Mouse (Mus musculus) liver, adult 2 months (tissue): ENCODE data around the gene St3gal2. TPM values are rescaled to one million over a fixed set of nuclear protein-coding genes. Genes with fewer than 3 reads are reported as not detected.
A peak's percentile ranks its signal among the peaks of the same experiment; 100 is the strongest.

Experiments
- DNase-seq: peaks from one replicate; pipeline ENCODE4 v3.0.0-alpha.2; 2011; ENCODE audit warnings: low read depth, low spot score; ENCODE audit errors: extremely low read depth
- H3K27ac ChIP-seq: fragments of 200-500 bp; replicated peaks from 2 replicates; pipeline ENCODE4 v1.5.1; 2012; ENCODE audit warnings: low read depth, mild to moderate bottlenecking, control low read depth, inconsistent platforms, low read length; ENCODE audit not compliant: insufficient read depth
- H3K27me3 ChIP-seq: fragments of 200-500 bp; 2 replicates; pipeline ENCODE4 v1.6.1; 2012; ENCODE audit warnings: mild to moderate bottlenecking, moderate library complexity, low read length, inconsistent platforms; ENCODE audit not compliant: control insufficient read depth, insufficient read depth
- H3K36me3 ChIP-seq: fragments of 200-500 bp; 2 replicates; pipeline ENCODE4 v1.6.1; 2012; ENCODE audit warnings: low read length, inconsistent platforms; ENCODE audit not compliant: control insufficient read depth, insufficient read depth
- H3K4me1 ChIP-seq: fragments of 200-500 bp; 2 replicates; pipeline ENCODE4 v1.6.1; 2011; ENCODE audit warnings: low read length; ENCODE audit not compliant: control insufficient read depth, insufficient read depth
- H3K4me3 ChIP-seq: fragments of 200-500 bp; 2 replicates; pipeline ENCODE4 v1.5.1; 2011; ENCODE audit warnings: low read depth, mild to moderate bottlenecking, control low read depth, low read length, moderate library complexity; ENCODE audit not compliant: insufficient read depth
- H3K79me2 ChIP-seq: fragments of 200-500 bp; 2 replicates; pipeline ENCODE4 v1.6.1; 2012; ENCODE audit warnings: inconsistent platforms, mild to moderate bottlenecking, low read length, moderate library complexity; ENCODE audit not compliant: control insufficient read depth, insufficient read depth
- H3K9ac ChIP-seq: fragments of 200-500 bp; 2 replicates; pipeline ENCODE4 v1.6.1; 2012; ENCODE audit warnings: low read depth, mild to moderate bottlenecking, control low read depth, inconsistent platforms, low read length
- CTCF ChIP-seq: fragments of 200-500 bp; IDR thresholded peaks from 2 replicates; pipeline ENCODE4 v1.5.1; 2011; ENCODE audit warnings: low read depth, low read length, control low read depth
- POLR2A ChIP-seq: fragments of 200-500 bp; IDR thresholded peaks from 2 replicates; pipeline ENCODE4 v1.6.1; 2011; ENCODE audit warnings: low read length, control low read depth; ENCODE audit not compliant: insufficient read depth; ENCODE audit errors: extremely low read depth
- WGBS: fragments of 180-500 bp; shearing (Covaris S2); methylation state at CpG from one replicate; pipeline ENCODE4 v1.1.7; 2018; 5-methylcytosine and 5-hydroxymethylcytosine counted together
- polyA plus RNA-seq: library from polyadenylated mRNA; depleted of rRNA; stranded (reverse); fragments of >200 nt; gene quantifications from 2 replicates; pipeline ENCODE4 v1.2.3, GENCODE M21; 2012
- total RNA-seq: library from RNA; depleted of rRNA; stranded (reverse); fragments of >200 nt; gene quantifications from 2 replicates; pipeline ENCODE4 v1.2.3, GENCODE M21; 2014

Gene St3gal2
- total and polyA plus RNA-seq, 2 experiments, result 0.83 to 1.5 TPM

- no peaks in the 10 kb centered on the region for H3K4me1 ChIP-seq
- 57% methylated on average over 3 of the region's 3 CpGs for WGBS
- H3K27me3 ChIP-seq, result no peaks in the 10 kb centered on the region
- H3K79me2 ChIP-seq, result no peaks in the 10 kb centered on the region
- TF ChIP-seq CTCF (no peak), POLR2A (no peak)
- H3K4me3 ChIP-seq, result no peak overlapping the region
- H3K27ac ChIP-seq, result no peak overlapping the region
- no peak overlapping the region for H3K9ac ChIP-seq
- DNase-seq, result no peak
- no peaks in the 10 kb centered on the region for H3K36me3 ChIP-seq
Measured at GRCm38 (mm10) chr8:110932444-110932843, 12.7 kb downstream of the St3gal2 start.

GRCm38 (mm10) chr8:110933272-110933671 lies 13.6 kb downstream of the St3gal2 start:
- Histone ChIP-seq H3K27me3 (no peaks in the 10 kb centered on the region), H3K79me2 (no peaks in the 10 kb centered on the region), H3K4me3 (no peak overlapping the region), H3K4me1 (no peaks in the 10 kb centered on the region), H3K36me3 (no peaks in the 10 kb centered on the region), H3K9ac (no peak overlapping the region), H3K27ac (no peak overlapping the region)
- no peak for DNase-seq
- WGBS, result 82% methylated on average over 2 of the region's 2 CpGs
- TF ChIP-seq CTCF (no peak), POLR2A (no peak)

GRCm38 (mm10) chr8:110936217-110936616 lies 16.5 kb downstream of the St3gal2 start:
- no peaks in the 10 kb centered on the region for H3K27me3 ChIP-seq
- 0 out of 2 replicates have a peak, but pooled peaks cover 2% of the 10 kb centered on the region for H3K4me1 ChIP-seq
- TF ChIP-seq POLR2A (no peak), CTCF (no peak)
- no peak overlapping the region for H3K4me3 ChIP-seq
- H3K36me3 ChIP-seq, result no peaks in the 10 kb centered on the region
- H3K79me2 ChIP-seq, result no peaks in the 10 kb centered on the region
- H3K9ac ChIP-seq, result no peak overlapping the region
- no peak for DNase-seq
- H3K27ac ChIP-seq, result no peak overlapping the region
- 86% methylated on average over 12 of the region's 12 CpGs for WGBS

- Histone ChIP-seq H3K79me2 (no peaks in the 10 kb centered on the region), H3K36me3 (no peaks in the 10 kb centered on the region), H3K27ac (0 out of 2 replicates have a peak overlapping the region, but pooled peaks have one; percentile 21), H3K4me3 (no peak overlapping the region), H3K4me1 (0 out of 2 replicates have a peak, but pooled peaks cover 2% of the 10 kb centered on the region), H3K9ac (no peak overlapping the region), H3K27me3 (no peaks in the 10 kb centered on the region)
- no peak for TF ChIP-seq POLR2A
- no peak for TF ChIP-seq CTCF
- no peak for DNase-seq
- 34% methylated on average over 6 of the region's 6 CpGs for WGBS
Measured at GRCm38 (mm10) chr8:110938882-110939589, 19.3 kb downstream of the St3gal2 start.

- no peaks in the 10 kb centered on the region for H3K79me2 ChIP-seq
- no peak overlapping the region for H3K9ac ChIP-seq
- TF ChIP-seq POLR2A (no peak), CTCF (no peak)
- 0 out of 2 replicates have a peak, but pooled peaks cover 2% of the 10 kb centered on the region for H3K4me1 ChIP-seq
- H3K36me3 ChIP-seq, result no peaks in the 10 kb centered on the region
- DNase-seq, result no peak
- H3K27ac ChIP-seq, result no peak overlapping the region; the same call in 1 of the 2 replicates
- WGBS, result 85% methylated on average over 15 of the region's 15 CpGs
- no peak overlapping the region for H3K4me3 ChIP-seq
- H3K27me3 ChIP-seq, result no peaks in the 10 kb centered on the region
Measured at GRCm38 (mm10) chr8:110940682-110941452, 21.1 kb downstream of the St3gal2 start.
